Mouse (Mus musculus) heart, adult 2 months (tissue): ENCODE measurements around the gene Wbp1l. TPM values are rescaled to one million over a fixed set of nuclear protein-coding genes. Genes with fewer than 3 reads are reported as not detected.

Experiments
- DNase-seq, 2 experiments: peaks; one replicate each; pipeline ENCODE4 v3.0.0; 2021
- H3K27ac ChIP-seq: fragments of 200-600 bp; 2 replicates; pipeline ENCODE4 v1.8.1; 2022
- H3K27me3 ChIP-seq: fragments of 200-500 bp; 2 replicates; pipeline ENCODE4 v1.6.1; 2012; ENCODE audit warnings: mild to moderate bottlenecking, low read length, inconsistent platforms, mixed read lengths; ENCODE audit not compliant: control insufficient read depth, insufficient read depth
- H3K36me3 ChIP-seq: fragments of 200-500 bp; 2 replicates; pipeline ENCODE4 v1.6.1; 2012; ENCODE audit warnings: low read length, inconsistent platforms; ENCODE audit not compliant: control insufficient read depth, insufficient read depth
- H3K4me1 ChIP-seq: fragments of 200-500 bp; 2 replicates; pipeline ENCODE4 v1.6.1; 2011; ENCODE audit warnings: low read length; ENCODE audit not compliant: control insufficient read depth, insufficient read depth
- H3K4me3 ChIP-seq: fragments of 200-600 bp; 2 replicates; pipeline ENCODE4 v1.8.1; 2022
- H3K79me2 ChIP-seq: fragments of 200-500 bp; replicated peaks from 2 replicates; pipeline ENCODE4 v1.6.1; 2012; ENCODE audit warnings: mild to moderate bottlenecking, inconsistent platforms, low read length, moderate library complexity, mixed read lengths; ENCODE audit not compliant: control insufficient read depth, insufficient read depth
- H3K9ac ChIP-seq: fragments of 200-500 bp; 2 replicates; pipeline ENCODE4 v1.6.1; 2012; ENCODE audit warnings: low read depth, mild to moderate bottlenecking, control low read depth, inconsistent platforms, low read length, mixed read lengths
- CTCF ChIP-seq: fragments of 200-600 bp; IDR thresholded peaks from 2 replicates; pipeline ENCODE4 v1.8.1; 2022; ENCODE audit warnings: antibody characterized with exemption, mild to moderate bottlenecking, moderate library complexity
- EP300 ChIP-seq: fragments of 200-500 bp; IDR thresholded peaks from 2 replicates; pipeline ENCODE4 v1.6.1; 2011; ENCODE audit warnings: low read depth, low read length, control low read depth; ENCODE audit not compliant: insufficient read depth
- POLR2A ChIP-seq: fragments of 200-500 bp; IDR thresholded peaks from 2 replicates; pipeline ENCODE4 v1.6.1; 2011; ENCODE audit warnings: mild to moderate bottlenecking, low read depth, low read length, control low read depth; ENCODE audit not compliant: insufficient read depth
- WGBS: fragments of 180-500 bp; shearing (Covaris S2); methylation state at CpG from one replicate; pipeline ENCODE4 v1.1.7; 2018; 5-methylcytosine and 5-hydroxymethylcytosine counted together
- intact Hi-C: fragments of 180-260 bp; cut with DNase I; formaldehyde crosslinking; loops from one replicate; pipeline ENCODE4 v1.15.1; 2025
- polyA plus RNA-seq: library from polyadenylated mRNA; depleted of rRNA; stranded (reverse); fragments of >200 nt; gene quantifications from 2 replicates; pipeline ENCODE4 v1.2.3, GENCODE M21; 2012
- total RNA-seq, 2 experiments: library from RNA; stranded (reverse); gene quantifications; 2 replicates each; pipeline ENCODE4 v1.2.3; 2021

Wbp1l gene
- total and polyA plus RNA-seq, 3 experiments: 39.2 to 54.2 (median 53.5) TPM

- H3K79me2 ChIP-seq: no peaks in the 10 kb centered on the region
- H3K4me1 ChIP-seq: no peaks in the 10 kb centered on the region; the same call in 1 of the 2 replicates
- no peaks in the 10 kb centered on the region for H3K36me3 ChIP-seq
- no peak overlapping the region for H3K9ac ChIP-seq
- TF ChIP-seq EP300 (no peak), CTCF (no peak), POLR2A (no peak)
- no peak for DNase-seq
- intact Hi-C loops: no loop called here
- 84% methylated on average over 10 of the region's 10 CpGs for WGBS
- no peak overlapping the region for H3K4me3 ChIP-seq
- H3K27ac ChIP-seq: no peak overlapping the region
- H3K27me3 ChIP-seq: no peaks in the 10 kb centered on the region
Observed at GRCm38 (mm10) chr19:46668263-46668662, 69.4 kb downstream of the Wbp1l start.

GRCm38 (mm10) chr19:46669802-46670201 is 70.9 kb downstream of the Wbp1l start:
- no peak for DNase-seq
- no peak for TF ChIP-seq CTCF
- no peak for TF ChIP-seq POLR2A
- TF ChIP-seq EP300: no peak
- intact Hi-C loops: loop anchor here (1.0 to 5.0 kb wide), 4 partner anchors 70 to 322 kb away; no protein-coding TSS in a partner anchor
- Histone ChIP-seq H3K9ac (no peak overlapping the region), H3K27me3 (no peaks in the 10 kb centered on the region), H3K36me3 (no peaks in the 10 kb centered on the region), H3K79me2 (no peaks in the 10 kb centered on the region), H3K4me1 (no peaks in the 10 kb centered on the region; the same call in 1 of the 2 replicates), H3K4me3 (no peak overlapping the region), H3K27ac (no peak overlapping the region)
- WGBS: 48% methylated on average over 5 of the region's 5 CpGs

GRCm38 (mm10) chr19:46670691-46671090 is 71.8 kb downstream of the Wbp1l start:
- Histone ChIP-seq H3K79me2 (no peaks in the 10 kb centered on the region), H3K9ac (no peak overlapping the region), H3K4me1 (no peaks in the 10 kb centered on the region; the same call in 1 of the 2 replicates), H3K4me3 (no peak overlapping the region), H3K36me3 (no peaks in the 10 kb centered on the region), H3K27ac (no peak overlapping the region), H3K27me3 (no peaks in the 10 kb centered on the region)
- peak; percentile 69 to 77 for DNase-seq
- intact Hi-C loops: loop anchor here (1.0 to 5.0 kb wide), 4 partner anchors 70 to 322 kb away; no protein-coding TSS in a partner anchor
- no peak for TF ChIP-seq POLR2A
- peak; percentile 93 for TF ChIP-seq CTCF
- TF ChIP-seq EP300: peak; percentile 93
- WGBS: 11% methylated on average over 13 of the region's 13 CpGs

- Histone ChIP-seq H3K9ac (no peak within 1 kb of the TSS), H3K79me2 (no peaks in the 10 kb centered on the region), H3K4me1 (no peaks in the 10 kb centered on the region; the same call in 1 of the 2 replicates), H3K27ac (no peak within 1 kb of the TSS), H3K4me3 (no peak within 1 kb of the TSS), H3K36me3 (no peaks in the 10 kb centered on the region), H3K27me3 (no peaks in the 10 kb centered on the region)
- WGBS: 23% methylated on average over 5 of the region's 5 CpGs
- intact Hi-C loops: loop anchor here (5.0 kb wide), 1 partner anchor 319 kb away; no protein-coding TSS in a partner anchor
- no peak for TF ChIP-seq EP300
- TF ChIP-seq CTCF: no peak
- no peak for TF ChIP-seq POLR2A
- no peak for DNase-seq
Observed at GRCm38 (mm10) chr19:46672766-46673418, 74.0 kb downstream of the Wbp1l start, which contains the start of gene Cyp17a1. Gene Cyp17a1, minus strand, starts transcription at chr19:46673172.

- H3K27me3 ChIP-seq: no peaks in the 10 kb centered on the region
- H3K9ac ChIP-seq: no peak overlapping the region
- intact Hi-C loops: no loop called here
- no peak overlapping the region for H3K4me3 ChIP-seq
- WGBS: 87% methylated on average over 3 of the region's 3 CpGs
- no peak overlapping the region for H3K27ac ChIP-seq
- TF ChIP-seq EP300 (no peak), POLR2A (no peak), CTCF (no peak)
- DNase-seq: no peak
- H3K4me1 ChIP-seq: no peaks in the 10 kb centered on the region
- no peaks in the 10 kb centered on the region for H3K36me3 ChIP-seq
- H3K79me2 ChIP-seq: no peaks in the 10 kb centered on the region
Observed at GRCm38 (mm10) chr19:46675641-46676040, 76.8 kb downstream of the Wbp1l start.

GRCm38 (mm10) chr19:46679720-46680383 is 81.0 kb downstream of the Wbp1l start:
- Histone ChIP-seq H3K79me2 (no peaks in the 10 kb centered on the region), H3K9ac (no peak overlapping the region), H3K4me3 (no peak overlapping the region), H3K36me3 (no peaks in the 10 kb centered on the region), H3K27me3 (no peaks in the 10 kb centered on the region), H3K27ac (no peak overlapping the region), H3K4me1 (no peaks in the 10 kb centered on the region)
- intact Hi-C loops: no loop called here
- 47% methylated on average over 12 of the region's 12 CpGs for WGBS
- DNase-seq: no peak
- TF ChIP-seq EP300 (no peak), POLR2A (no peak), CTCF (no peak)
